Mouse (Mus musculus) embryonic facial prominence, embryonic 12.5 days (tissue): Measurements from ENCODE around the gene Cfap61. TPM values are rescaled to one million over a fixed set of nuclear protein-coding genes. Genes with fewer than 3 reads are reported as not detected.

Experiments used
- ATAC-seq: fragments of 200-750 bp; cut with Nextera tagmentation; 2 replicates; pipeline ENCODE4 v1.8.0; 2017; ENCODE audit not compliant: insufficient number of reproducible peaks, insufficient read depth, low FRiP score, low TSS enrichment
- H3K27ac ChIP-seq: fragments of 300-500 bp; sonication (generic); 2 replicates; pipeline ENCODE4 v1.5.1; 2016; ENCODE audit warnings: mild to moderate bottlenecking
- H3K27me3 ChIP-seq: fragments of 300-500 bp; sonication (generic); 2 replicates; pipeline ENCODE4 v1.6.1; 2016; ENCODE audit warnings: mild to moderate bottlenecking, moderate library complexity
- H3K36me3 ChIP-seq: fragments of 300-500 bp; sonication (generic); 2 replicates; pipeline ENCODE4 v1.6.1; 2016; ENCODE audit warnings: mild to moderate bottlenecking
- H3K4me1 ChIP-seq: fragments of 300-500 bp; sonication (generic); 2 replicates; pipeline ENCODE4 v1.6.1; 2016
- H3K4me2 ChIP-seq: fragments of 300-500 bp; sonication (generic); replicated peaks from 2 replicates; pipeline ENCODE4 v1.6.1; 2016; ENCODE audit warnings: mild to moderate bottlenecking, moderate library complexity
- H3K4me3 ChIP-seq: fragments of 300-500 bp; sonication (generic); 2 replicates; pipeline ENCODE4 v1.5.1; 2016; ENCODE audit warnings: mild to moderate bottlenecking
- H3K9ac ChIP-seq: fragments of 300-500 bp; sonication (generic); 2 replicates; pipeline ENCODE4 v1.6.1; 2016; ENCODE audit warnings: mild to moderate bottlenecking, moderate library complexity
- H3K9me3 ChIP-seq: fragments of 300-500 bp; sonication (generic); 2 replicates; pipeline ENCODE4 v1.6.1; 2016; ENCODE audit warnings: mild to moderate bottlenecking, moderate library complexity
- WGBS: fragments of 180-500 bp; shearing (Covaris S2); methylation state at CpG from one replicate; pipeline ENCODE4 v1.1.7; 2016; 5-methylcytosine and 5-hydroxymethylcytosine counted together
- polyA plus RNA-seq: library from polyadenylated mRNA; unstranded; fragments of >200 nt; fragmentation: Nextera tagmentation; extraction: Ambion mirVana; gene quantifications from 2 replicates; pipeline ENCODE4 v1.2.1, GENCODE M21; 2016

Cfap61 gene
- polyA plus RNA-seq, 1 experiment from 2014 or later, result 0.69 TPM

DNA sequence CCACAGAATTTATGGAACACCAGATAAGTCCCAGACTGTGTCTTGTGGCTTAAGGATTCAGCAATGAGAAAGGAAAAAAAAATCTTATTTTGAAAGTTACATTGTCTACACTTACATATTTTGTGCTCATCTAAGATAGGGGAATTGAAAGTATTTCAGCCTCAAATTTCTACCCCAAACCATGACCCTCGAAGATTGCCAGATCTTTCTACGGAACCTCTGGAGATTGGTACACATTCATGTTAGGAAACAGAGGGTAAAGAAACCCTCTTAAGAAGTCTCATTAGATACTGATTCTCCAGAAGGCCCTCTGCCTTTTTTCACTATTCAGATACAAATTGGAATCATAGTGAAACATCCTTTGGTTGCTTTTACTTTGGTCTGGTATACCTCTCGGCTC, 195.9 kb downstream of the Cfap61 start:
- no peak overlapping the region for H3K4me2 ChIP-seq
- 87% methylated on average over 3 of the region's 3 CpGs for WGBS
- H3K9ac ChIP-seq, result no peak overlapping the region
- no peak for ATAC-seq
- no peak overlapping the region for H3K4me3 ChIP-seq
- H3K9me3 ChIP-seq, result peaks cover 3% of the 10 kb centered on the region; the same call in 1 of the 2 replicates
- no peak overlapping the region for H3K27ac ChIP-seq
- H3K27me3 ChIP-seq, result no peaks in the 10 kb centered on the region
- H3K36me3 ChIP-seq, result no peaks in the 10 kb centered on the region
- H3K4me1 ChIP-seq, result no peaks in the 10 kb centered on the region

DNA sequence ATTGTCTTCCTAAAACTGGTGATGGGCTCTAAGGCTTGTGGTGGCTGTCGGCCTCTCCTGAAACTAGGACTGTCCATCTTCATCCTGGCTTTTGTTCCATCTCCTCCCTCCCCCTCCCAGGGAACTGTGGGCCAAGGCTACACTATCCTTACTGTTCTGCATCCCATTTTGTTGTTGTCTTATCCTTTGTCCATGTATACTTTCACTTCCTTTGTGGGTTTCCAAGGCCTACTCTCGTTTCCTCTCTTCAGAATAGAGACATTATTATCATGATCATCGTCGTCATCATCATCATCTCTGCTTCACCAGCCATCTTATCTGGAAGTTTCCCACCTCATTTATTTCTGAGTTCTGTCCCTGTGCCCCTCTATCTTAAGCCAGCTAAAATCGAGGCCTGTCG, 199.7 kb downstream of the Cfap61 start:
- no peaks in the 10 kb centered on the region for H3K36me3 ChIP-seq
- H3K4me1 ChIP-seq, result no peaks in the 10 kb centered on the region
- H3K9ac ChIP-seq, result no peak overlapping the region
- H3K27ac ChIP-seq, result no peak overlapping the region
- ATAC-seq, result no peak
- H3K27me3 ChIP-seq, result no peaks in the 10 kb centered on the region
- no peak overlapping the region for H3K4me3 ChIP-seq
- WGBS, result 88% methylated on average over 6 of the region's 6 CpGs
- H3K9me3 ChIP-seq, result peaks cover 4% of the 10 kb centered on the region; the same call in 1 of the 2 replicates
- H3K4me2 ChIP-seq, result no peak overlapping the region

DNA sequence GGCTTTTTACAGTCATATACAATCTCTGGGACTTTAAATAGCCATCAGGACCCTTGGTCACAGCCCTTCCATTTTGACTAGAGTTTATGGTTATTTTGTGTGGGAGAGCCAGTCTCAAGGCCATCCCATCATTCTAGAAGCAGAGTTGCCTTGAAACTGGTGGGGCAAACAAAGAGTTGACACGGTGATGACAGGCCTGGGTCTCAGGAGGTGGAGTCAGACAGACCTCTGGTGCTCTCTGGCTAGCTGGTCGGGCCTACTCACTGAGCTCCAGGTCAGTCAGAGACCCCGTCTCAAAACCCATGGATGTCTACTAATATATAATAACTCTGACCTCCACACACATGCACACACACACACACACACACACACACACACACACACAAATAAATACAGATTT, 206.1 kb downstream of the Cfap61 start:
- Histone ChIP-seq H3K9ac (no peak overlapping the region), H3K4me1 (no peaks in the 10 kb centered on the region), H3K9me3 (no peaks in the 10 kb centered on the region), H3K4me2 (no peak overlapping the region), H3K4me3 (no peak overlapping the region), H3K27ac (no peak overlapping the region), H3K27me3 (no peaks in the 10 kb centered on the region), H3K36me3 (no peaks in the 10 kb centered on the region)
- ATAC-seq, result no peak
- WGBS, result 78% methylated on average over 3 of the region's 3 CpGs

DNA sequence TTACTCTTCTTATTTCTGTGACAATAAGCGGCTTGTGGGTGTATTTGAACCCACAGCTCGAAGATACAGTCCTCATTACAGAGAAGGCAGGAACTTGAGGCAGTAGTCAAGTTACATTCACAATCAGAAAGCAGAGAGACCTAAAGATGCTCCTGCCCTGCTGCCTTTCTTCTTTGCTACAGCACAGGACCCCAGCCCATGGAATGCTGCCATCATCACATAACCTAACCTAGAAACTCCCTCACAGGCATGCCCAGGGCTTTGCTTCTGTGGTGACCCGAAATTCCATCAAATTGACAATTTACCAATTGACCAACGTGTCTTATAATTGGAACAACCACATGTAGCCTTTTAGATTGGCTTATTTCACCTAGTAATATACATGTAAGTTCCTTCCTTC, 212.7 kb downstream of the Cfap61 start:
- WGBS, result 79% methylated on average over 4 of the region's 4 CpGs
- ATAC-seq, result no peak
- no peak overlapping the region for H3K27ac ChIP-seq

DNA sequence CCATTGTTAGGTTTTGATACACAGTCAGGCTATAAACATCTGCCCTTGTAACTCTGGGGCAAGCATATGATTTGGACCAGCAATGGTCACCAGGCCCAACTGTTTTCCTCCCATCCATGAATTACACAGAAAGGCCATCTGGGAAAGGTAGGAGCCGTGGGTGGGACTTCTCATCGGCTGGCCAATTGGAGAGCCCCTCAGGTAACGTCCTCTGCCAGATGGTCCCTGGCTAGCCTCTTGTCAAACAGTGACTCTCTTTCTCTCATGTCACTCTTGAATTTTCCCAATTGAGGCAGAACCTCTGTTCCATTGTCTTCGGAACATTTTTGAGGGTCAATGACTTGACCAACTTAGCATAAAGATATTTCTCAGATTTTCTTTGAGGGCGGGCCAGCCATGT, 213.2 kb downstream of the Cfap61 start:
- Histone ChIP-seq H3K9me3 (no peaks in the 10 kb centered on the region), H3K4me1 (no peaks in the 10 kb centered on the region), H3K27me3 (no peaks in the 10 kb centered on the region), H3K4me3 (no peak overlapping the region), H3K36me3 (no peaks in the 10 kb centered on the region), H3K4me2 (no peak overlapping the region), H3K9ac (no peak overlapping the region), H3K27ac (no peak overlapping the region)
- 86% methylated on average over 5 of the region's 5 CpGs for WGBS
- no peak for ATAC-seq

More for the DNA sequence above, 212.7 kb downstream of the Cfap61 start:
- Histone ChIP-seq H3K4me1 (no peaks in the 10 kb centered on the region), H3K9me3 (no peaks in the 10 kb centered on the region), H3K27me3 (no peaks in the 10 kb centered on the region), H3K9ac (no peak overlapping the region), H3K4me2 (no peak overlapping the region), H3K36me3 (no peaks in the 10 kb centered on the region), H3K4me3 (no peak overlapping the region)

DNA sequence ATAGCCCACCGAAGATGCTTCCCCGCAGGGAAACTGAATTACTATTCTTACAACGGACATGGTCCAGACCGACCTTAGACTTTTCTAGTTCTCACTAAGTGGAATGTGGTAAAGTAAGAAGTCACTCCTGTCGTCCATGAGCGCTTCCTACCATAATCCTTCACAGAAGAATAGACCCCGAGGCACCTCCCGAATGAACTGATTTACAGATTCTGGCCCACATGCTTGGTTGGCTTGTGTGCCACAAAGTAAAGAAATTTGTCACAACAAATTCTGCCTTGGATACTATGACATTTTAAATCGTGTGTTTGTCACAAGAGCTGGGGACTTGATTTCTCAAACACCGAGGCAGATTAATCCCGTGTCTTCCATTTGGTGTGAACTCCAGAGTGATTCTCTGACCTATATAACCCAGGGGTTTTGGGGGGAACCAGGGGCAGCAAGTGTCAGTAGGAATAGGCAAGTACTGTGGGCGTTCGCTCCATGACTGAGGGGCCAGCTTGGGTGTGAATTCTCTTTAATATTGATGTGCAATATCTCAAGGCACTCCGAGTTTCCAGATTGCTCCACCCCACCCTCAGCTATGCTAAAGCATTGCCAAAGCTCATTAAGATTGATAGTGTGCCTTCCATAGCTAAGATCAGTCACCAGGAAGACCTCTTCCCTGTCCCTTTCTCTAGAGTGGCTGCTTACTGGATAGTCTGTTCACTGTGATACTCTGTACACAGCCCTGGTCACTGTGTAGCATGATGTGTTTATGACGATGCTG, 214.8 kb downstream of the Cfap61 start:
- H3K4me2 ChIP-seq, result no peak overlapping the region
- 89% methylated on average over 15 of the region's 15 CpGs for WGBS
- H3K4me3 ChIP-seq, result no peak overlapping the region
- H3K36me3 ChIP-seq, result no peaks in the 10 kb centered on the region
- no peak for ATAC-seq
- no peak overlapping the region for H3K9ac ChIP-seq
- no peaks in the 10 kb centered on the region for H3K4me1 ChIP-seq
- H3K9me3 ChIP-seq, result no peaks in the 10 kb centered on the region
- no peaks in the 10 kb centered on the region for H3K27me3 ChIP-seq
- H3K27ac ChIP-seq, result no peak overlapping the region

DNA sequence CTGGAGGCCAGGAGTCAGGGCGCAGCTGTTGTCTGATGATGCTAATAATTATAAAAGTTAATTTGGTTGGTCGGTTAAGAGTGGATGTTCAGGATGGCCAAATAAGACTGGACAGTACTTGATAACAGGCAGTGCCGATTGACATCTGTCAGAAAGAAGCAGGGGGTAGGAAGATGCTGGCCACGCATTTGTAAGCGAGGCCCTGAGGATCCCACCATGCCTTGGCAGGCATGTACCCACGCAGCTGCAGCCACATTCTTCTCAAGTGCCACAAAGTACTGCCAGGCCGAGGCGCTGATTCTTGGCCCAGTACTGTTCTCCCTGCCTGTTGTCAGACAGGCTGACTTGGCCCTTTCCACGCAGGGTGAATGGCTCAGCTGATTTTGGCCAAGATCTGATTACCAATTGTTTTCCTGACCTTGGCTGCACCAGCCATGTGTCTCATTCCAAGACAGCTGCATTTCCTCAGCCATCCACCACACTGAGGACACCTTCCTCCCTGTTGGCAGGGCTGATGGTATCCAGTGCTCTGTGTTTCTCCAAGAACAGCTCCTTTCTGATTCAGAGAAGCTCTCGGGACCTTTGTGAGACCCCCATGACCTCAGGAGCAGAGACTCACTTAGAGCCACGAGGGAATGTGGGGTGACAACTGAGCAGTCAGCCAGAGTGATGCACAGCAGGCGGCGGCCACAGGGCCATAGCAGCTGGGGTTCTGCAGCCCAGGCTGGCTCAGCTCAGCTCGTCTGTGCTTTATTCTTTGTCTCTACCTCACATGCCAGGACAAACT, 233.6 kb downstream of the Cfap61 start:
- Histone ChIP-seq H3K9me3 (no peaks in the 10 kb centered on the region), H3K36me3 (no peaks in the 10 kb centered on the region), H3K27ac (no peak overlapping the region), H3K27me3 (no peaks in the 10 kb centered on the region), H3K4me2 (no peak overlapping the region), H3K4me3 (no peak overlapping the region), H3K4me1 (no peaks in the 10 kb centered on the region), H3K9ac (no peak overlapping the region)
- 48% methylated on average over 14 of the region's 14 CpGs for WGBS
- ATAC-seq, result no peak

DNA sequence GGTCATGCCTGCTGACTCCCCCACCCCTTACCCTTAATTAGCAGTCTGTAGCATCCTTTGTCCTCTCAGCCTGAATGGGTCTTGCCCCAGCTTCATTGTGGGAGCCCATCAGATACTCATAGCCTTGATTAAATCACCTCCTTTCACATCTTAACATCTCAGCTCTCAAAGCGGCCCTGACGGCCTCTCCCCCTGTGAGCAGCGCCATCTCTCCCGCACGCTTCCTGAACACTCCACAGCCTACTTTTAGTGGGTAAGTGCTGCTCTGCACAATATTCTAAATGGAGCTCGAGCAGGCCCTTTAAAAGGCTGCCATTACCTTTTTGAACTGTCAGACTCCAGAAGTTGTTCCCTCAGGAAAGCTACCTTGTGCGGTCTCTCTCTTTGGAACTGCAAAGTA, 234.9 kb downstream of the Cfap61 start:
- H3K9me3 ChIP-seq, result no peaks in the 10 kb centered on the region
- H3K27ac ChIP-seq, result no peak overlapping the region
- H3K4me2 ChIP-seq, result no peak overlapping the region
- no peak for ATAC-seq
- no peaks in the 10 kb centered on the region for H3K27me3 ChIP-seq
- no peaks in the 10 kb centered on the region for H3K4me1 ChIP-seq
- H3K36me3 ChIP-seq, result no peaks in the 10 kb centered on the region
- no peak overlapping the region for H3K4me3 ChIP-seq
- no peak overlapping the region for H3K9ac ChIP-seq
- 52% methylated on average over 7 of the region's 7 CpGs for WGBS

DNA sequence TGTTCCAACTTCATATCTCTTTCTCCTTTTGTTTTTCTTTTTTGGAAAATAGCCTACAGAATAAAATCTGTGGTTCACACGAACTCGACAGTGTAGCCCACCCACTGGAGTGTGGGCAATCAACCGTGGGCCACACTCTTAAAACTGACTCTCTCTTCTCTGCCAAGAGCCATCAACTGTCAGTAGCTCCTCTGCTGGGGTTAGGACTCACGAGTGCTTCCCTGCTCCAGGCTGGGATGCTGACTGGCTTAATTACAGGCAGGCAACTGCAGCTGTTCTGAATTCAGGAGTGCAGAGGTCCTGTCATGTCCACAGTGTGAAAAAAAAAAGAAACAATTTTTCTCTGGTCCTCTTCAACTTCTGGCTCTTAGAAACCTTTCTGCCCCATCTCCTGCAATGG, 237.5 kb downstream of the Cfap61 start:
- no peak overlapping the region for H3K27ac ChIP-seq
- WGBS, result 27% methylated on average over 4 of the region's 4 CpGs
- ATAC-seq, result no peak
- no peak overlapping the region for H3K9ac ChIP-seq
- no peak overlapping the region for H3K4me2 ChIP-seq
- no peaks in the 10 kb centered on the region for H3K4me1 ChIP-seq
- no peaks in the 10 kb centered on the region for H3K36me3 ChIP-seq
- H3K4me3 ChIP-seq, result no peak overlapping the region
- no peaks in the 10 kb centered on the region for H3K27me3 ChIP-seq
- H3K9me3 ChIP-seq, result no peaks in the 10 kb centered on the region

DNA sequence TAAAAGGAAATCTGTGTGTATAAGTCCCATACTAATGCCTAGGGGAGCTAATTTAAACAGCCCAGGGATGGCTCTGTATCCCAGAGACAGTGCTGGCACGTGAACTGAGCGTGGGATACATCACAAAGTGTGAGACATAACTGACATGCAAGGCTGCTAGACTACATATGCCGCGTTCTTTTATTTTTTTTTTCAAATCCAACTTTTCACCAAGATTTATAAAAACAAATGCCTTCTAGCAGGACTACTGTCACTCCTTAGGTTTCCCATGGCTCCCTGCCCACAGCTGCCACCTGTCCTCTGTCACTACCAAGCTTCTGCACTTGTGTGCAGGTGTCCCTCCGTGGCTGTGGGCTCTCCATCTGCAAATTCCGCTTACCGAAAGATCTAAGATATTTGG, 239.6 kb downstream of the Cfap61 start:
- 83% methylated on average over 7 of the region's 7 CpGs for WGBS
- Histone ChIP-seq H3K36me3 (no peaks in the 10 kb centered on the region), H3K4me2 (no peak overlapping the region), H3K9me3 (no peaks in the 10 kb centered on the region), H3K4me3 (no peak overlapping the region), H3K9ac (no peak overlapping the region), H3K27ac (no peak overlapping the region), H3K4me1 (no peaks in the 10 kb centered on the region), H3K27me3 (no peaks in the 10 kb centered on the region)
- ATAC-seq, result no peak

DNA sequence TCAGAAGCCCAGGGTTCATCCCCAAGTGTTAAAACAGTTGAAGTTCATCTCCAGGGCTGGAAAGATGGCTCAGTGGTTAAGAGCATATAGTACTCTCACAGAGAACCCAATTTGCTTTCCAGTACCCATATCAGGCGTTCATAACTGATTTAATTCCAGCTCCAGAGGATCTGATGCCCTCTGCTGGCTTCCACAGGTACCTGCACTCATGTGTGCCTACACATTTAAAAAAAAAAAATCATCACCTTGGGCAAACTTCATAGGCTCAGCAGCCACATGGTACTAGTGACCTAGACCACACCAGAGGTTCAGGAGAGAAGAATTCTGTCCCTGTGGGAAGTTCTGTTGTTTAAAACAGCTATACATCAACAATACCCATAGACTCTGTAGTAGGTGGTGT, 244.1 kb downstream of the Cfap61 start:
- no peaks in the 10 kb centered on the region for H3K27me3 ChIP-seq
- H3K4me2 ChIP-seq, result no peak overlapping the region
- H3K27ac ChIP-seq, result no peak overlapping the region
- no peak for ATAC-seq
- no peak overlapping the region for H3K4me3 ChIP-seq
- no peak overlapping the region for H3K9ac ChIP-seq
- H3K4me1 ChIP-seq, result no peaks in the 10 kb centered on the region
- no peaks in the 10 kb centered on the region for H3K36me3 ChIP-seq
- no peaks in the 10 kb centered on the region for H3K9me3 ChIP-seq
- WGBS, result 79% methylated on average over 1 of the region's 1 CpGs
